Mouse (Mus musculus) frontal cortex, postnatal 14 days (tissue): Measurements from ENCODE around the gene St13.

Experiments
- DNase-seq, 2 experiments: peaks; one replicate each; pipeline ENCODE4 v3.0.0; 2022; ENCODE audit warnings: low spot score in 2 of 2

Gene St13

GRCm38 (mm10) chr15:81365246-81365645 is 34.6 kb downstream of the St13 start:
- DNase-seq: no peak

- no peak for DNase-seq
These were observed 35.6 kb downstream of the St13 start for GRCm38 (mm10) chr15:81364271-81364670.

GRCm38 (mm10) chr15:81362501-81362900 is 37.4 kb downstream of the St13 start:
- no peak for DNase-seq

GRCm38 (mm10) chr15:81361417-81362015 is 38.4 kb downstream of the St13 start:
- DNase-seq: no peak

GRCm38 (mm10) chr15:81361022-81361404 is 38.9 kb downstream of the St13 start:
- DNase-seq: no peak

- DNase-seq: peak; percentile 90 to 91
These were observed 39.4 kb downstream of the St13 start, which contains the start of gene Slc25a17 for GRCm38 (mm10) chr15:81360345-81361021. Gene Slc25a17 (minus strand): TSS chr15:81360812.

- no peak for DNase-seq
These were observed 40.5 kb downstream of the St13 start for GRCm38 (mm10) chr15:81359421-81359820.

GRCm38 (mm10) chr15:81358943-81359342 is 40.9 kb downstream of the St13 start:
- no peak for DNase-seq

- no peak for DNase-seq
These were observed 42.9 kb downstream of the St13 start for GRCm38 (mm10) chr15:81356946-81357345.

- DNase-seq: no peak
These were observed 44.6 kb downstream of the St13 start for GRCm38 (mm10) chr15:81355146-81355761.

- no peak for DNase-seq
These were observed 47.2 kb downstream of the St13 start for GRCm38 (mm10) chr15:81352638-81353037.

- no peak for DNase-seq
These were observed 49.5 kb downstream of the St13 start for GRCm38 (mm10) chr15:81350401-81350800.

GRCm38 (mm10) chr15:81348366-81348765 is 51.5 kb downstream of the St13 start:
- no peak for DNase-seq

- no peak for DNase-seq
These were observed 52.4 kb downstream of the St13 start for GRCm38 (mm10) chr15:81347466-81347865.

- no peak for DNase-seq
These were observed 58.5 kb downstream of the St13 start for GRCm38 (mm10) chr15:81341426-81341825.

- DNase-seq: no peak
These were observed 60.7 kb downstream of the St13 start for GRCm38 (mm10) chr15:81339158-81339557.

GRCm38 (mm10) chr15:81336466-81336865 is 63.4 kb downstream of the St13 start:
- DNase-seq: no peak

- no peak for DNase-seq
These were observed 67.4 kb downstream of the St13 start for GRCm38 (mm10) chr15:81332517-81332916.

- DNase-seq: no peak
These were observed 69.0 kb downstream of the St13 start for GRCm38 (mm10) chr15:81330816-81331433.

GRCm38 (mm10) chr15:81329721-81330369 is 70.0 kb downstream of the St13 start:
- no peak for DNase-seq

- DNase-seq: no peak
These were observed 72.4 kb downstream of the St13 start for GRCm38 (mm10) chr15:81327501-81327900.

GRCm38 (mm10) chr15:81324979-81325378 is 74.9 kb downstream of the St13 start:
- no peak for DNase-seq
